Mouse (Mus musculus) neural tube, embryonic 12.5 days (tissue): Measurements from ENCODE around the gene Ocm. TPM values are rescaled to one million over a fixed set of nuclear protein-coding genes. Genes with fewer than 3 reads are reported as not detected.

Experiments used
- ATAC-seq: fragments of 200-750 bp; cut with Nextera tagmentation; 2 replicates; pipeline ENCODE4 v1.8.0; 2017; ENCODE audit warnings: low read depth, mild to moderate bottlenecking, moderate TSS enrichment, moderate library complexity; ENCODE audit not compliant: low FRiP score
- H3K27ac ChIP-seq: fragments of 300-500 bp; sonication (generic); 2 replicates; pipeline ENCODE4 v1.5.1; 2016
- H3K27me3 ChIP-seq: fragments of 300-500 bp; sonication (generic); replicated peaks from 2 replicates; pipeline ENCODE4 v1.6.1; 2016; ENCODE audit warnings: mild to moderate bottlenecking
- H3K36me3 ChIP-seq: fragments of 300-500 bp; sonication (generic); 2 replicates; pipeline ENCODE4 v1.6.1; 2016; ENCODE audit warnings: mild to moderate bottlenecking
- H3K4me1 ChIP-seq: fragments of 300-500 bp; sonication (generic); 2 replicates; pipeline ENCODE4 v1.6.1; 2016
- H3K4me2 ChIP-seq: fragments of 300-500 bp; sonication (generic); replicated peaks from 2 replicates; pipeline ENCODE4 v1.6.1; 2016; ENCODE audit warnings: mild to moderate bottlenecking
- H3K4me3 ChIP-seq: fragments of 300-500 bp; sonication (generic); 2 replicates; pipeline ENCODE4 v1.5.1; 2016
- H3K9ac ChIP-seq: fragments of 300-500 bp; sonication (generic); 2 replicates; pipeline ENCODE4 v1.6.1; 2016; ENCODE audit warnings: mild to moderate bottlenecking
- H3K9me3 ChIP-seq: fragments of 300-500 bp; sonication (generic); 2 replicates; pipeline ENCODE4 v1.6.1; 2016; ENCODE audit warnings: mild to moderate bottlenecking
- WGBS: fragments of 180-500 bp; shearing (Covaris S2); methylation state at CpG from one replicate; pipeline ENCODE4 v1.1.7; 2016; 5-methylcytosine and 5-hydroxymethylcytosine counted together
- polyA plus RNA-seq: library from polyadenylated mRNA; unstranded; fragments of >200 nt; fragmentation: Nextera tagmentation; extraction: Ambion mirVana; gene quantifications from 2 replicates; pipeline ENCODE4 v1.2.1, GENCODE M21; 2016

Gene Ocm
- polyA plus RNA-seq, 1 experiment from 2014 or later: 0.32 TPM

GRCm38 (mm10) chr5:143972628-143973027, 53.8 kb downstream of the Ocm start:
- whole genome bisulfite sequencing: 67% methylated on average over 3 of the region's 3 CpGs
- H3K36me3 ChIP-seq: no peaks in the 10 kb centered on the region
- H3K9ac ChIP-seq: no peak overlapping the region
- no peak overlapping the region for H3K4me2 ChIP-seq
- ATAC-seq: no peak
- H3K4me1 ChIP-seq: no peaks in the 10 kb centered on the region
- H3K27ac ChIP-seq: no peak overlapping the region
- no peaks in the 10 kb centered on the region for H3K9me3 ChIP-seq
- H3K4me3 ChIP-seq: no peak overlapping the region
- H3K27me3 ChIP-seq: no peaks in the 10 kb centered on the region

Other genes starting within 250 kb of the Ocm start
- 47.9 and 53.0 TPM in 2 replicates for gene Eif2ak1, start 208.9 kb downstream of the Ocm start, polyA plus RNA-seq
- 0.31 and 0.32 TPM in 2 replicates for gene Ankrd61, start 129.0 kb downstream of the Ocm start, polyA plus RNA-seq
- gene Aimp2, start 116.8 kb downstream of the Ocm start, polyA plus RNA-seq: 80.0 and 88.8 TPM in 2 replicates
- gene Pms2, start 116.7 kb downstream of the Ocm start, polyA plus RNA-seq: 28.8 and 34.1 TPM in 2 replicates
- gene Gm42421, start 98.5 kb downstream of the Ocm start, polyA plus RNA-seq: 1.0 and 2.1 TPM in 2 replicates
- gene Rsph10b, start 93.6 kb downstream of the Ocm start, polyA plus RNA-seq: 1.5 and 1.9 TPM in 2 replicates
- 105 and 120 TPM in 2 replicates for gene Ccz1, start 11.8 kb downstream of the Ocm start, polyA plus RNA-seq
- 7.7 and 9.0 TPM in 2 replicates for gene Lmtk2, start 73.8 kb upstream of the Ocm start, polyA plus RNA-seq
- 0.08 and 0.23 TPM in 2 replicates for gene Bhlha15, start 163.6 kb upstream of the Ocm start, polyA plus RNA-seq
- 35.5 and 36.4 TPM in 2 replicates for gene Tecpr1, start 196.9 kb upstream of the Ocm start, polyA plus RNA-seq
- 147 and 148 TPM in 2 replicates for gene Bri3, start 217.8 kb upstream of the Ocm start, polyA plus RNA-seq